10 mouse cellular contexts compared by ENCODE assay signal in the genomic region with DNA sequence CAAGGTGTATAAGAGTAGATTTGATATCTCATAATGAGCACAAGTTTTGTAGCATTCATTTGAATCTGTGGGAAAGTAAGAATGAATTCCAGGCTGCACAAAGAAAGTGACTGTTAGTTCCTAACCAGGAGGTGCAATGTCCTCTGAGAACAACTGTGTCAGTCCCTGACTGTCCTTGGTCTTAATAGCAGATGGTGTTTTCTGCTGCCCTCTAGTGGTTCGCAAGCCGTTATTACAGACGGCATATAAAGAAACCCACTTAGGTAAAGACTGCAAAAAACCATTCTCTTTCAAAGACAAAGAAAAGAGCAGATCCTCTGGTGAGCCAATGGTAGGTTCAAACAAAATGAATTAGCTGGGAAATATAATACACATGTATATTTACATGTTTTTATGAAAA. TPM values are rescaled to one million over a fixed set of nuclear protein-coding genes. Genes with fewer than 3 reads are reported as not detected.
A peak's percentile ranks its signal among the peaks of the same experiment; 100 is the strongest.
DNase-seq lines count a peak whose midpoint lies in the region; ATAC-seq lines count a peak whose summit lies in the region.
"Had no signal": no experiment of that assay in that cellular context is flagged by ENCODE, and none has a peak within 500 bp of the region (broad histone marks: within the 10 kb centered on the region; RNA-seq: fewer than 3 reads in every experiment).

No protein-coding gene starts in this region.

- intact Hi-C loops in left cerebral cortex, postnatal 4 days (cut with DNase I): no loop called here

- no peak overlapping the region for H3K4me3 ChIP-seq in hindbrain, embryonic 14.5 days (replicated peaks; ENCODE audit: low read length)
- H3K4me3 ChIP-seq in neural tube, embryonic 14.5 days (ENCODE audit: low read depth, low read length): no peak overlapping the region
- H3K4me3 ChIP-seq: erythroblast, embryonic 14.5 days; myocyte had no signal

- no peak overlapping the region for H3K9ac ChIP-seq in hindbrain, embryonic 14.5 days
- H3K9ac ChIP-seq in neural tube, embryonic 14.5 days (replicated peaks; ENCODE audit: low read depth, low read length): no peak overlapping the region

- DNase-seq in left cerebral cortex, postnatal 4 days: peak; percentile 19
- DNase-seq in left cerebral cortex, adult 18-20 months (ENCODE audit: low spot score in 2 of 2): no peak
- peak; percentile 20 for DNase-seq in Muller cell, postnatal 12 days (ENCODE audit: inconsistent ontology term)
- DNase-seq in cerebellum, postnatal 25 days: peak; percentile 28 to 65
- peak; percentile 75 for DNase-seq in hindbrain, embryonic 14.5 days (ENCODE audit: low spot score)
- peak; percentile 5 to 24 for DNase-seq in lung, adult 18-20 months

- peaks cover 7% of the 10 kb centered on the region; the same call in 1 of the 2 replicates for H3K36me3 ChIP-seq in hindbrain, embryonic 14.5 days (replicated peaks; ENCODE audit: control insufficient read depth, insufficient read depth)
- H3K36me3 ChIP-seq in neural tube, embryonic 14.5 days (ENCODE audit: control insufficient read depth, insufficient read depth, low read length): 0 out of 2 replicates have a peak, but pooled peaks cover 3% of the 10 kb centered on the region

- peak; percentile 82 for ATAC-seq in hindbrain, embryonic 14.5 days (ENCODE audit: low FRiP score)
- peak; percentile 92 for ATAC-seq in neural tube, embryonic 14.5 days (ENCODE audit: low read depth)
- no peak; the same call in 1 of the 2 replicates for ATAC-seq in erythroid progenitor cell, adult 5-6 weeks (replicated peaks; ENCODE audit: low FRiP score, poor library complexity, severe bottlenecking)

- no peaks in the 10 kb centered on the region for H3K9me3 ChIP-seq in hindbrain, embryonic 14.5 days (ENCODE audit: control insufficient read depth, low read length)
- H3K9me3 ChIP-seq in neural tube, embryonic 14.5 days (ENCODE audit: control insufficient read depth, low read length): no peaks in the 10 kb centered on the region

- H3K27me3 ChIP-seq in hindbrain, embryonic 14.5 days (ENCODE audit: control insufficient read depth, insufficient read depth, low read length): no peaks in the 10 kb centered on the region
- H3K27me3 ChIP-seq in neural tube, embryonic 14.5 days (ENCODE audit: control insufficient read depth, insufficient read depth, low read length): no peaks in the 10 kb centered on the region

- no peak overlapping the region for H3K27ac ChIP-seq in hindbrain, embryonic 14.5 days
- H3K27ac ChIP-seq in neural tube, embryonic 14.5 days (ENCODE audit: low read depth, low read length): no peak overlapping the region

- no peaks in the 10 kb centered on the region for H3K4me1 ChIP-seq in hindbrain, embryonic 14.5 days (replicated peaks; ENCODE audit: control insufficient read depth, insufficient read depth, low read length)
- H3K4me1 ChIP-seq in neural tube, embryonic 14.5 days (ENCODE audit: control insufficient read depth, insufficient read depth, low read length): no peaks in the 10 kb centered on the region

- no peak overlapping the region for H3K4me2 ChIP-seq in hindbrain, embryonic 14.5 days (replicated peaks)
- H3K4me2 ChIP-seq in neural tube, embryonic 14.5 days (ENCODE audit: low read depth, low read length): no peak overlapping the region

- 2% methylated on average over 3 of the region's 3 CpGs for WGBS in hindbrain, embryonic 14.5 days
- 2% methylated on average over 3 of the region's 3 CpGs for WGBS in neural tube, embryonic 14.5 days

RNA-seq across cellular contexts. Expression of a gene that starts 45.3 kb away (rescaled TPM):
- 100 to 1,000 TPM; 143 to 157 TPM for total RNA-seq in left cerebral cortex, postnatal 4 days (2021)
- 100 to 1,000 TPM; 169 to 174 TPM for total RNA-seq in left cerebral cortex, adult 18-20 months (2021)
- polyA plus RNA-seq in hindbrain, embryonic 14.5 days (2014; fragmentation: Nextera tagmentation; extraction: Ambion mirVana): 51.7 and 66.4 TPM in 2 replicates
- polyA plus RNA-seq in neural tube, embryonic 14.5 days (2014; fragmentation: Nextera tagmentation; extraction: Ambion mirVana): 38.5 and 47.5 TPM in 2 replicates
- total RNA-seq in erythroid progenitor cell, adult 5-6 weeks (2015; ENCODE audit: low replicate concordance): not detected in 2 replicates
- not detected in 2 replicates for total RNA-seq in erythroid progenitor cell, adult 5-6 weeks (2017; ENCODE audit: low replicate concordance)
- polyA plus RNA-seq: erythroblast, embryonic 14.5 days; myocyte had no signal

RNA-seq across cellular contexts. Expression of a gene that starts 47.1 kb away (rescaled TPM):
- not detected for total RNA-seq in left cerebral cortex, postnatal 4 days (2021)
- total RNA-seq in left cerebral cortex, adult 18-20 months (2021): not detected
- polyA plus RNA-seq in hindbrain, embryonic 14.5 days (2014; fragmentation: Nextera tagmentation; extraction: Ambion mirVana): not detected in 2 replicates
- not detected in 2 replicates for polyA plus RNA-seq in neural tube, embryonic 14.5 days (2014; fragmentation: Nextera tagmentation; extraction: Ambion mirVana)
- total RNA-seq in erythroid progenitor cell, adult 5-6 weeks (2015; ENCODE audit: low replicate concordance): not detected in 2 replicates
- total RNA-seq in erythroid progenitor cell, adult 5-6 weeks (2017; ENCODE audit: low replicate concordance): not detected in 2 replicates
- polyA plus RNA-seq: erythroblast, embryonic 14.5 days; myocyte had no signal

RNA-seq across cellular contexts. Expression of a gene that starts 53.2 kb away (rescaled TPM):
- 1 to 10 TPM; 1.3 to 1.7 TPM for total RNA-seq in left cerebral cortex, postnatal 4 days (2021)
- total RNA-seq in left cerebral cortex, adult 18-20 months (2021): 1 to 10 TPM; 1.0 to 1.2 TPM
- 0.25 TPM in 1 of 2 replicates, not detected in the other for polyA plus RNA-seq in hindbrain, embryonic 14.5 days (2014; fragmentation: Nextera tagmentation; extraction: Ambion mirVana)
- 0.15 TPM in 1 of 2 replicates, not detected in the other for polyA plus RNA-seq in neural tube, embryonic 14.5 days (2014; fragmentation: Nextera tagmentation; extraction: Ambion mirVana)
- total RNA-seq in erythroid progenitor cell, adult 5-6 weeks (2015; ENCODE audit: low replicate concordance): not detected in 2 replicates
- total RNA-seq in erythroid progenitor cell, adult 5-6 weeks (2017; ENCODE audit: low replicate concordance): not detected in 2 replicates
- polyA plus RNA-seq: erythroblast, embryonic 14.5 days; myocyte had no signal

Comparison
In these comparisons a context has a peak if more than half of its experiments do, and no peak if none do; other contexts are left out.
1. DNase-seq: peak in left cerebral cortex, postnatal 4 days (single experiment), Muller cell, postnatal 12 days (single experiment), cerebellum, postnatal 25 days (2 of 2), hindbrain, embryonic 14.5 days (single experiment) and lung, adult 18-20 months (2 of 2); none in left cerebral cortex, adult 18-20 months (0 of 2).
2. RNA of a gene that starts 45.3 kb away (total RNA-seq): 169 to 174 TPM in left cerebral cortex, adult 18-20 months and 143 to 157 TPM in left cerebral cortex, postnatal 4 days; not detected in erythroid progenitor cell, adult 5-6 weeks; every median in the first group is over 100 times any median in the second.